ENCODE assay signal across 8 mouse cellular contexts in genomic region chr6:86583601-86584215, GRCm38 (mm10). TPM values are rescaled to one million over a fixed set of nuclear protein-coding genes. Genes with fewer than 3 reads are reported as not detected.
DNase-seq lines count a peak whose midpoint lies in the region; ATAC-seq and TF ChIP-seq lines count a peak whose summit lies in the region.

No protein-coding gene starts in this region.

- no peak for TF ChIP-seq CTCF in cortical plate, adult 2 months (IDR thresholded peaks at IDR 0.05; ENCODE audit: extremely low read depth, insufficient read depth, low read length)

- peak overlapping the region; percentile 16; the same call in 1 of the 2 replicates for H3K9ac ChIP-seq in heart, embryonic 16.5 days (ENCODE audit: low read length)

- no peaks in the 10 kb centered on the region for H3K27me3 ChIP-seq in heart, embryonic 16.5 days (ENCODE audit: control insufficient read depth, insufficient read depth, low read length)
- no peaks in the 10 kb centered on the region for H3K27me3 ChIP-seq in midbrain, embryonic 10.5 days (ENCODE audit: low read depth, poor library complexity, severe bottlenecking)

- WGBS in heart, embryonic 16.5 days: 86% methylated on average over 8 of the region's 8 CpGs
- 94% methylated on average over 8 of the region's 8 CpGs for WGBS in midbrain, embryonic 10.5 days

- peak overlapping the region; percentile 97 for H3K27ac ChIP-seq in heart, embryonic 16.5 days (ENCODE audit: low read length)
- H3K27ac ChIP-seq in cortical plate, adult 2 months (ENCODE audit: insufficient read depth, low read length): peak overlapping the region; percentile 93; the same call in 1 of the 2 replicates
- peak overlapping the region; percentile 81; the same call in 1 of the 2 replicates for H3K27ac ChIP-seq in midbrain, embryonic 10.5 days (replicated peaks)

- no peak for ATAC-seq in heart, embryonic 16.5 days (replicated peaks; ENCODE audit: extremely low read depth, insufficient read depth, low FRiP score)

- no peaks in the 10 kb centered on the region for H3K36me3 ChIP-seq in heart, embryonic 16.5 days (ENCODE audit: control insufficient read depth, insufficient read depth)
- no peaks in the 10 kb centered on the region for H3K36me3 ChIP-seq in midbrain, embryonic 10.5 days

- H3K9me3 ChIP-seq in heart, embryonic 16.5 days (replicated peaks; ENCODE audit: control insufficient read depth, low read length): no peaks in the 10 kb centered on the region
- H3K9me3 ChIP-seq in midbrain, embryonic 10.5 days (replicated peaks): no peaks in the 10 kb centered on the region

- H3K4me2 ChIP-seq in heart, embryonic 16.5 days (ENCODE audit: low read depth, low read length): peak overlapping the region; percentile 67; the same call in 1 of the 2 replicates

- H3K4me1 ChIP-seq in heart, embryonic 16.5 days (ENCODE audit: control insufficient read depth, insufficient read depth, low read length): peaks cover 31% of the 10 kb centered on the region
- H3K4me1 ChIP-seq in cortical plate, adult 2 months (ENCODE audit: control insufficient read depth, insufficient read depth, low read length): peaks cover 3% of the 10 kb centered on the region
- H3K4me1 ChIP-seq in midbrain, embryonic 10.5 days: peaks cover 32% of the 10 kb centered on the region

- H3K4me3 ChIP-seq in heart, embryonic 16.5 days (ENCODE audit: low read length): no peak overlapping the region
- no peak overlapping the region for H3K4me3 ChIP-seq in cortical plate, adult 2 months (ENCODE audit: insufficient read depth, low read length)
- H3K4me3 ChIP-seq in midbrain, embryonic 10.5 days: no peak overlapping the region

- no peak for TF ChIP-seq POLR2A in cortical plate, adult 2 months (IDR thresholded peaks at IDR 0.05; ENCODE audit: extremely low read depth, insufficient read depth, low read length)

- no peak for DNase-seq in heart, adult 9 months (ENCODE audit: low spot score in 2 of 2)
- DNase-seq in CD4-positive, CD25-positive, alpha-beta regulatory T cell, adult 2 months (ENCODE audit: low read depth, low spot score): peak; percentile 67
- no peak for DNase-seq in midbrain, embryonic 10.5 days (ENCODE audit: low spot score)
- no peak for DNase-seq in c-Kit-positive CD71-positive TER-119-positive erythroid progenitor cells, embryonic 14.5 days (ENCODE audit: low spot score)
- no peak for DNase-seq in spleen, postnatal 4 days (ENCODE audit: low spot score in 2 of 2)
- no peak for DNase-seq in urinary bladder, postnatal 25 days (ENCODE audit: low spot score)

RNA-seq across cellular contexts. Expression of gene Asprv1, which starts 44.3 kb away (rescaled TPM):
- polyA plus RNA-seq in heart, embryonic 16.5 days (2015; fragmentation: Nextera tagmentation; extraction: Ambion mirVana): 0.64 and 0.86 TPM in 2 replicates
- 3.0 and 4.0 TPM in 2 replicates for polyA plus RNA-seq in cortical plate, adult 2 months (2012; rRNA removed)
- 0.25 and 0.53 TPM in 2 replicates for polyA plus RNA-seq in midbrain, embryonic 10.5 days (2016; fragmentation: Nextera tagmentation; extraction: Ambion mirVana)

RNA-seq across cellular contexts. Expression of gene Pcbp1, which starts 57.6 kb away (rescaled TPM):
- 149 and 264 TPM in 2 replicates for polyA plus RNA-seq in heart, embryonic 16.5 days (2015; fragmentation: Nextera tagmentation; extraction: Ambion mirVana)
- 158 and 165 TPM in 2 replicates for polyA plus RNA-seq in cortical plate, adult 2 months (2012; rRNA removed)
- 321 and 408 TPM in 2 replicates for polyA plus RNA-seq in midbrain, embryonic 10.5 days (2016; fragmentation: Nextera tagmentation; extraction: Ambion mirVana)
